Mouse (Mus musculus): ENCODE data around the gene Ndufb2.
A peak's percentile ranks its signal among the peaks of the same experiment; 100 is the strongest.

Ndufb2 gene

GRCm38 (mm10) chr6:39592401-39593214 lies at the start of gene Ndufb2:
Ndufb2 (plus strand) TSS chr6:39592574.
- peak; percentile 87 for DNase-seq (ENCODE audit: low spot score in 2 of 2)

GRCm38 (mm10) chr6:39542631-39543597 lies 49.5 kb upstream of the Ndufb2 start:
- DNase-seq (ENCODE audit: low spot score in 2 of 2) = peak in 1 of 2 experiments; percentile 17

GRCm38 (mm10) chr6:39543769-39544420 lies 48.5 kb upstream of the Ndufb2 start:
- no peak for DNase-seq (ENCODE audit: low spot score in 2 of 2)

- no peak for DNase-seq (ENCODE audit: low spot score in 2 of 2)
Measured at GRCm38 (mm10) chr6:39545474-39545873, 46.9 kb upstream of the Ndufb2 start.

- no peak for DNase-seq (ENCODE audit: low spot score in 2 of 2)
Measured at GRCm38 (mm10) chr6:39548030-39548429, 44.3 kb upstream of the Ndufb2 start.

GRCm38 (mm10) chr6:39551981-39552636 lies 40.3 kb upstream of the Ndufb2 start:
- no peak for DNase-seq (ENCODE audit: low spot score in 2 of 2)

- no peak for DNase-seq (ENCODE audit: low spot score in 2 of 2)
Measured at GRCm38 (mm10) chr6:39554888-39555647, 37.3 kb upstream of the Ndufb2 start.

- no peak for DNase-seq (ENCODE audit: low spot score in 2 of 2)
Measured at GRCm38 (mm10) chr6:39555648-39555945, 36.8 kb upstream of the Ndufb2 start.

- peak in 1 of 2 experiments; percentile 28 for DNase-seq (ENCODE audit: low spot score in 2 of 2)
Measured at GRCm38 (mm10) chr6:39556900-39557659, 35.3 kb upstream of the Ndufb2 start.

GRCm38 (mm10) chr6:39557723-39558261 lies 34.6 kb upstream of the Ndufb2 start, which contains the start of gene Dennd2a:
Dennd2a (minus strand) TSS chr6:39557867.
- peak; percentile 22 to 37 for DNase-seq (ENCODE audit: low spot score in 2 of 2)

- DNase-seq (ENCODE audit: low spot score in 2 of 2) = no peak
Measured at GRCm38 (mm10) chr6:39559276-39559939, 33.0 kb upstream of the Ndufb2 start.

- DNase-seq (ENCODE audit: low spot score in 2 of 2) = peak; percentile 53 to 73
Measured at GRCm38 (mm10) chr6:39562166-39563015, 30.0 kb upstream of the Ndufb2 start.

- peak in 1 of 2 experiments; percentile 36 for DNase-seq (ENCODE audit: low spot score in 2 of 2)
Measured at GRCm38 (mm10) chr6:39567528-39567927, 24.8 kb upstream of the Ndufb2 start.

GRCm38 (mm10) chr6:39570426-39570825 lies 21.9 kb upstream of the Ndufb2 start:
- DNase-seq (ENCODE audit: low spot score in 2 of 2) = no peak

- peak; percentile 66 to 74 for DNase-seq (ENCODE audit: low spot score in 2 of 2)
Measured at GRCm38 (mm10) chr6:39573791-39574554, 18.4 kb upstream of the Ndufb2 start, which contains the start of gene Adck2. Adck2 (plus strand) TSS chr6:39573873.

GRCm38 (mm10) chr6:39574555-39574869 lies 17.9 kb upstream of the Ndufb2 start:
- peak in 1 of 2 experiments; percentile 16 for DNase-seq (ENCODE audit: low spot score in 2 of 2)

- DNase-seq (ENCODE audit: low spot score in 2 of 2) = no peak
Measured at GRCm38 (mm10) chr6:39574951-39575350, 17.4 kb upstream of the Ndufb2 start.
